Mouse (Mus musculus) brain, embryonic 14.5 days (tissue): ENCODE data around the gene Sgo2a. TPM values are rescaled to one million over a fixed set of nuclear protein-coding genes. Genes with fewer than 3 reads are reported as not detected.
A peak's percentile ranks its signal among the peaks of the same experiment; 100 is the strongest.

Experiments
- DNase-seq: peaks from one replicate; pipeline ENCODE4 v3.0.0-alpha.2; 2011; ENCODE audit warnings: low read depth
- CTCF ChIP-seq: fragments of 200-500 bp; IDR thresholded peaks from 2 replicates; pipeline ENCODE4 v1.5.1; 2012; ENCODE audit warnings: inconsistent platforms, mild to moderate bottlenecking, moderate library complexity, borderline replicate concordance; ENCODE audit not compliant: insufficient read depth, insufficient read length; ENCODE audit errors: extremely low read depth
- POLR2A ChIP-seq: fragments of 200-500 bp; IDR thresholded peaks from 2 replicates; pipeline ENCODE4 v1.6.1; 2012; ENCODE audit warnings: mild to moderate bottlenecking, inconsistent platforms, borderline replicate concordance; ENCODE audit not compliant: poor library complexity, insufficient read depth, insufficient read length, severe bottlenecking; ENCODE audit errors: extremely low read depth
- polyA plus RNA-seq: library from polyadenylated mRNA; depleted of rRNA; stranded (reverse); fragments of >200 nt; gene quantifications from 2 replicates; pipeline ENCODE4 v1.2.3, GENCODE M21; 2012; rRNA removed

The Sgo2a gene
- 5.3 and 6.8 TPM in 2 replicates for polyA plus RNA-seq

DNA sequence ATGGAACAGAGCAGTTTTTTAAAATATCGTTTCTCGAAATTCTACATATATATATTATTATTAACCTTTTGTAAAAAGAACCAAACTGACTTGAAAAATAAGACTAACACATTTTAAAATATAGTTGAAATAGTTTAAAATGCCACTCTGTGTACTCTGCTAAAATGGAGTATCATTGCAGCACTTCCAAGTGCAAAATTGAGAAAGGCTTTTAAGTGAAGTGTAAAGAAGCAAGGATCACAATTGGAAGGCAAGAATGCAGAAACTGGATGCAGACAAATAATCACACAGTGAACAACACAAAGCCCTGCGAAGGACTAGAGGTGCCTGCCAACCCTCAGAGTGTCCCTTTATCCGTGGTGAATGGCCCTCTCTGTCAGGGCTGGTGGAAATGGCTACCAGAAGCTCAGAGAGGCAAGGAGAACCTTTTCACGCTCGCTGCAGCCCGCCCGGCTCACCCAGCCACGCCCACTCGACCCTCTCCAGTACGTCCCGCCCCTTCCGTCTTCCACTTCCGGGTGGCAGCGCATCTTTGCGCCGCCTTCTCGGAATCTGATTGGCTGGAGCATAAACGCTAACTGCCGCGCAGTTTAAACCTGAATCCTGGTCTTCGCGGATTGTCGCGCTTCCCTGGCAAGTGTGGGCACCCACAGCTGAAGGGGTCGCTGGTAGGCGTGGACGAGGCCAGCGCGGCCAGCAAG is at the start of gene Sgo2a:
Gene Sgo2a, plus strand, starts transcription at position 540 of the 701 bp plus-strand sequence.
- peak; percentile 79; the same call in 1 of the 2 replicates for TF ChIP-seq POLR2A
- TF ChIP-seq CTCF = no peak
- DNase-seq = peak; percentile 99

GRCm38 (mm10) chr1:57947552-57948347 is 48.0 kb upstream of the Sgo2a start:
- TF ChIP-seq POLR2A (no peak), CTCF (no peak)
- no peak for DNase-seq

GRCm38 (mm10) chr1:57949195-57949594 is 46.6 kb upstream of the Sgo2a start:
- DNase-seq = peak; percentile 79
- TF ChIP-seq POLR2A (no peak), CTCF (peak; percentile 66; the same call in 1 of the 2 replicates)

GRCm38 (mm10) chr1:57949716-57950115 is 46.1 kb upstream of the Sgo2a start:
- DNase-seq = no peak
- TF ChIP-seq CTCF = no peak
- TF ChIP-seq POLR2A = no peak

GRCm38 (mm10) chr1:57952509-57952908 is 43.3 kb upstream of the Sgo2a start:
- DNase-seq = no peak
- TF ChIP-seq POLR2A (no peak), CTCF (no peak)

DNA sequence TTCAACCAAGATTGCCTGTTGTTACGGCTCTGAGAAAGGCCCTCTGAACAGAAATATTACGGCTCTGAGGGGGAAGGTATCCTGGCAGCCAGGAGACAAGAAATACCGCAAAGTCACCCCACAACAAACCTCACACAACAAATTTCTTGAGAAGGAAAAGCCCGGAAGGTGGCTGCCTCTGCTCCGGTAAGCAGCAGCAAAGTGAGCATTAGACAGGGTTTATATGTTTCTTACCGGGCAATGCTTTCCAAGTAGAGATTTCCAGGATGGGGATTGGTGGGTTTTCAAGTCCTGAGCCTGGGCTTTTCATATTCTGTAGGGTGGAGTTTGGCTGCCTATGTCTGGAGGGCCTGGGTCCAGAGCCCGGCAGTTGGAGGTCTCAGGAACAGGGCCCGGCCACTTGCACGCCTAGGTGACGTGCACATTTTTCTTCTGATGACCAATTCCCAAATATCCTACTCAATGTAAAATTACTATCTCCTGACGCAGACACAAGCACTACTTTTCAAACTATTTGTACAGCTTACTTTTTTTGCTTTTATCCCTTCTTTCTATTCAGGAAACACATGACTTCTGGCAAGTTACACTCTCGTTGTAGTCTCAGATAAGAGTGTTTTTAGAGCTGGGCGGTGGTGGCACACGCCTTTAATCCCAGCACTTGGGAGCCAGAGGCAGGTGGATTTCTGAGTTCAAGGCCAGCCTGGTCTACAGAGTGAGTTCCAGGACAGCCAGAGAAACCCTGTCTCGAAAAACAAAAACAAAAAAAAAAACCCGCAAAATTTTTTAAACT is 42.0 kb upstream of the Sgo2a start:
- TF ChIP-seq POLR2A (no peak), CTCF (no peak)
- DNase-seq = no peak

DNA sequence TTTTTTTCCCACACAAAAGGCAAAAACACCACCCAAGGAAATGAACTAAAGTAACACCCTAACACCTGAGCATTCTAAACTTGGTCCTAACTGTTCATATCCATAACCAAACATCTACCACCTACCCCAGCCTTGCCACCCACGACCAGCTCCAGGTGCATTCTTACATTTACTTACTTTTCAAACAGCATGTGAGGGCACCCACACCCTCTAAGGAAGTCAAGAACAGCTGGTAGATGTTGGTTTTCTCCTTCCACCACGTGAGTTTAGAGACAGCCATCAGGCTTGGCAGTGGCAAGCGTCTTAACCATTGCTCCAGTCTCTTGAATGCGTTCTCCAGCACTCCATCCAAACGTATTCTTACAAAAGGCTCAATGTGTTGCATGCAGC is 41.4 kb upstream of the Sgo2a start:
- TF ChIP-seq POLR2A = no peak
- no peak for TF ChIP-seq CTCF
- no peak for DNase-seq

DNA sequence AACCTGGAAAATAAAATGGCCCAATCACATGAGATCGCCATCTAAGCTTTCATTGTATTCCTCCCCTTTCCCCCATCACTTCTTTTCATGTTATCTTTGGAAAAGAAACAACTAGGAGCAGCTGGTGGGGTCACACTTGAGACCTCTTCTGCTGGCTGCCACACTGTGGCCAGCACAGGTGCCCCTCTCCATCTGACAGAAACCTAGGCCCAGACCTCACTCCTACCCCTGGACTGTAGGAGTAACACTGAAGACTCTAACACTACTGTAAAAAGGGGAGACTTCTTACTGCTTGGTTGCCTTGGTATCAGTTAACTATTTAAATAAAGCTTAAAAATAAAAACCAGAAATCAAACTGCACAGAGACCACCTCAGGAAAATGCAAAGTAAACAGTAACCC is 40.0 kb upstream of the Sgo2a start:
- DNase-seq = no peak
- no peak for TF ChIP-seq POLR2A

GRCm38 (mm10) chr1:57969327-57970271 is 26.2 kb upstream of the Sgo2a start:
- TF ChIP-seq CTCF (peak; percentile 85), POLR2A (peak; percentile 97)
- peak; percentile 95 for DNase-seq

DNA sequence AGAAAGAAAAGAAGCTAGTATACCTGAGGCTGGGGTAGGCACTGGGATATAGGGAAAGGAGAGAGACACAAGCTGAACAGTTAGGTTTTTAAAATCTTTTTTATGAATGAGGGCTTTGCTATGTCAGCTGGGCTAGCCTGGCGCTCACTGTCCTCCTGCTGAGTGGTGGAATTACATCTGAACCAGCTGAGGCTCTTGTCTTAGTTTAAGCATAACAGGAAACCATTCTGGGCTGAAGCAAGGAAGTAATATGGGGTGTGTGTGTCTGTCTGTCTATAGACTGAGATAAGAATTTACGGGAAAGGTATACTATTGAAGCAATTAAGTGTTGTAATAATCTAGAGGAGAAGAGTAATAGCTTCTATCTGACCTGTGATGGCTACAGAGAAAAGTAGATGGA is 24.2 kb upstream of the Sgo2a start:
- DNase-seq = no peak
- TF ChIP-seq POLR2A = no peak
